Mouse (Mus musculus) forebrain, embryonic 13.5 days (tissue): Measurements from ENCODE around the gene Sox18. TPM values are rescaled to one million over a fixed set of nuclear protein-coding genes. Genes with fewer than 3 reads are reported as not detected.

Experiments
- ATAC-seq: fragments of 200-750 bp; cut with Nextera tagmentation; 2 replicates; pipeline ENCODE4 v1.8.0; 2017
- H3K27ac ChIP-seq: fragments of 300-500 bp; sonication (generic); 2 replicates; pipeline ENCODE4 v1.5.1; 2015; ENCODE audit warnings: inconsistent platforms, mild to moderate bottlenecking, moderate library complexity
- H3K27me3 ChIP-seq: fragments of 300-500 bp; sonication (generic); 2 replicates; pipeline ENCODE4 v1.6.1; 2015; ENCODE audit warnings: mild to moderate bottlenecking, inconsistent platforms
- H3K36me3 ChIP-seq: fragments of 300-500 bp; sonication (generic); 2 replicates; pipeline ENCODE4 v1.6.1; 2015; ENCODE audit warnings: mild to moderate bottlenecking, inconsistent platforms; ENCODE audit not compliant: poor library complexity, severe bottlenecking
- H3K4me1 ChIP-seq: fragments of 300-500 bp; sonication (generic); 2 replicates; pipeline ENCODE4 v1.6.1; 2015; ENCODE audit warnings: inconsistent platforms
- H3K4me2 ChIP-seq: fragments of 300-500 bp; sonication (generic); 2 replicates; pipeline ENCODE4 v1.6.1; 2015; ENCODE audit warnings: inconsistent platforms, mild to moderate bottlenecking, moderate library complexity
- H3K4me3 ChIP-seq: fragments of 300-500 bp; sonication (generic); 2 replicates; pipeline ENCODE4 v1.5.1; 2015; ENCODE audit warnings: mild to moderate bottlenecking, inconsistent platforms
- H3K9ac ChIP-seq: fragments of 300-500 bp; sonication (generic); 2 replicates; pipeline ENCODE4 v1.6.1; 2015; ENCODE audit warnings: mild to moderate bottlenecking, inconsistent platforms
- H3K9me3 ChIP-seq: fragments of 300-500 bp; sonication (generic); replicated peaks from 2 replicates; pipeline ENCODE4 v1.6.1; 2016; ENCODE audit warnings: inconsistent platforms
- WGBS: fragments of 180-500 bp; shearing (Covaris S2); methylation state at CpG from one replicate; pipeline ENCODE4 v1.1.7; 2015; 5-methylcytosine and 5-hydroxymethylcytosine counted together
- polyA plus RNA-seq: library from polyadenylated mRNA; unstranded; fragments of >200 nt; fragmentation: Nextera tagmentation; extraction: Ambion mirVana; gene quantifications from 2 replicates; pipeline ENCODE4 v1.2.1, GENCODE M21; 2015

Gene Sox18
- polyA plus RNA-seq, 1 experiment from 2014 or later = 11.6 TPM

DNA sequence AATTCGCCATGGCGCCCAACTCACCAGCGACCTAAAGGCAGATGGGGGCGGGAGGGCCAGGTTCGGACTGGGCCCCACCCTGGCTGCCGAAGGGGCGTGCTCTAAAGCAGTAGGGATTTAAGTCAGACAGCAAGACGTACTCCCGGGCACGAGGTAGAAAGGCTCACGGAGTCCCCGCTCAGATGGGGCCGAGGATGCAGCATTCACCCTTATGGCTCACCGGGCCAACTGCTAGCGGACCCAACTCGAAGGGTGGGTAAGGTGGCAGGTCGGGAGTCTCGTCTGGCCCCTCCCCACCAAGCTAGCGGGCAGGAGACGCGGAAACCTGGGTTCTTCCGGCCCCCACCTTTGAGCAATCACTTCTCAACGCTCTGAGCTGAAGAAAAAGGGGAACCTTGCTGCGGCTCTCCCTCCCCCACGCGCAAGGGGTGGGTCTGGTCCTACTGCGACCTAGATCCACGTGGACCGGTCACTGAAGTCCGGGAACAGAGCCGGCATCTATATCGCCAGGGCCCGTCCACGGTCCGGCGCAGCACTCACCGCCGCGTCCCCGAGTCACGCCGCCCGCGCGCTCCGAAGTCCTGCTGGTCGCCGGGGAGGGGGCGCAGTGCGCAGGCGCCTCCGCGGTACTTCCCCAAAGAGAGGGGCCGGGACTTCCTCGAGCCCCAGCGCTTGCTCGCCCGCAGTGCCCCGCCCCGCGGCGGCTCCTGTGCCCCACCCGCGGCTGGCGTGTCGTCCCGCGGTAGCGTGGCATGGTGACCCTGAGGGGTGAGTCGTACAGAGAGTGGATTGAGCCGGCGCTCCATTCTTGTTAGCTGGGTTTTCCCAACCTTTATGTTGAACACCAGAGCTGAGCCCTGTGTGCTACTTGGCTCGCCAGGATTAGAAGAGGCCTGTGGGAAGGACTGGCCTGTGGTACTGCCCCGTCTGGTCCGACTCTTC, 22.2 kb upstream of the Sox18 start, which contains the start of gene Rgs19:
Rgs19 (minus strand) TSS at position 639 of the 942 bp plus-strand sequence.
- peak within 1 kb of the TSS; percentile 81 for H3K4me2 ChIP-seq
- peak; percentile 89 for ATAC-seq
- H3K27me3 ChIP-seq = peaks cover 2% of the 10 kb centered on the region; the same call in 1 of the 2 replicates
- peak within 1 kb of the TSS; percentile 70 for H3K4me3 ChIP-seq
- H3K4me1 ChIP-seq = peaks cover 17% of the 10 kb centered on the region
- peaks cover 15% of the 10 kb centered on the region for H3K36me3 ChIP-seq
- H3K9me3 ChIP-seq = no peaks in the 10 kb centered on the region
- peak within 1 kb of the TSS; percentile 85 for H3K9ac ChIP-seq
- H3K27ac ChIP-seq = peak within 1 kb of the TSS; percentile 57; the same call in 1 of the 2 replicates
- under 1% methylated on average over 70 of the region's 75 CpGs for WGBS

DNA sequence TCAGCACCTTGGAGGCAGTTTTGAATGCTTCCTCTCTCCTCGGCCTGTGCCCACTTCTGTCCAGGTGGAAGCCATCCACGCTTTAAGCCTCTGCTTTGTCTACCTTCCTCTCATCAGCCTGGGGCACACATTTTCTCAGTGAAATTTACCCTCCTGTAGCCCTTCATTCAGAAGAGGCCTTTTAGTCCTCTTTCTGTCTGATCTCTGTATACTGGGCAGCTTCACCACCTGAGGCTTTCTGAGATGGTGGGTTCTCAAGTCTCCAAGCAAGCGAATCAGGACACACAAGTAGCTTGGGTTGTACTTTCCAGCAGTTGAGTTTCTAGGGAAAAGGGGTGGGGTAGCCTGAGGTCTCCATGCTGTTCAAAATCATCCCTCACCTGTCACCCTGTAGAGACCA, 20.9 kb upstream of the Sox18 start:
- Histone ChIP-seq H3K9me3 (no peaks in the 10 kb centered on the region), H3K4me3 (peak overlapping the region; percentile 70; the same call in 1 of the 2 replicates), H3K27ac (no peak overlapping the region), H3K4me1 (peaks cover 17% of the 10 kb centered on the region), H3K9ac (no peak overlapping the region), H3K4me2 (peak overlapping the region; percentile 81), H3K27me3 (peaks cover 2% of the 10 kb centered on the region; the same call in 1 of the 2 replicates), H3K36me3 (peaks cover 27% of the 10 kb centered on the region)
- no peak for ATAC-seq
- 86% methylated on average over 3 of the region's 3 CpGs for WGBS

GRCm38 (mm10) chr2:181691571-181691970, 20.1 kb upstream of the Sox18 start:
- Histone ChIP-seq H3K9me3 (no peaks in the 10 kb centered on the region), H3K4me2 (no peak overlapping the region), H3K9ac (no peak overlapping the region), H3K4me3 (no peak overlapping the region), H3K27me3 (peaks cover 2% of the 10 kb centered on the region; the same call in 1 of the 2 replicates), H3K36me3 (peaks cover 34% of the 10 kb centered on the region), H3K4me1 (peaks cover 17% of the 10 kb centered on the region), H3K27ac (no peak overlapping the region)
- ATAC-seq = no peak
- WGBS = 89% methylated on average over 4 of the region's 4 CpGs

DNA sequence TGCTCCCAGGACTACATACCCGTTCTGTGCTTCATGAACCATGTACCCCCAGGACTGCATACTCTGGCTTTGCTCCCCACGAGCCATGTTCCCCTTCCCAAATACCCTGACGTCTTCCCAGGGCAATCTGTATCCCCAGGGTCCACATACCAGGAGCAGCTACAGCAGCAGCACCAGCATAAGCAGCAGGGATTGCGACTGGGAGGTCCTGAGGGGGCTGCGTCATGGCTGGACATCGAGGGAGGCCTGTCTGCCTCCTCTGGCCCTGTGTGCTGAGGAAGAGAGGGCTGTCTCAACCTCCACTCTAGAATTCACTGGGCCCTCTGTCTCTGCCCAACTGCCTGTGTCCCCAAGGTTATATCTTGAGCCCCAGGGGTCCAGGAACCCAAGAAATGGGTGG, 19.6 kb upstream of the Sox18 start:
- H3K9me3 ChIP-seq = no peaks in the 10 kb centered on the region
- no peak overlapping the region for H3K4me2 ChIP-seq
- WGBS = 87% methylated on average over 6 of the region's 6 CpGs
- no peak overlapping the region for H3K9ac ChIP-seq
- H3K4me1 ChIP-seq = peaks cover 17% of the 10 kb centered on the region
- H3K36me3 ChIP-seq = peaks cover 39% of the 10 kb centered on the region
- no peak for ATAC-seq
- H3K27me3 ChIP-seq = peaks cover 2% of the 10 kb centered on the region; the same call in 1 of the 2 replicates
- H3K27ac ChIP-seq = no peak overlapping the region
- H3K4me3 ChIP-seq = no peak overlapping the region

- peaks cover 48% of the 10 kb centered on the region for H3K36me3 ChIP-seq
- H3K4me2 ChIP-seq = no peak overlapping the region
- no peaks in the 10 kb centered on the region for H3K9me3 ChIP-seq
- 89% methylated on average over 10 of the region's 10 CpGs for WGBS
- H3K4me1 ChIP-seq = peaks cover 17% of the 10 kb centered on the region
- H3K9ac ChIP-seq = no peak overlapping the region
- H3K27me3 ChIP-seq = no peaks in the 10 kb centered on the region
- no peak for ATAC-seq
- no peak overlapping the region for H3K27ac ChIP-seq
- no peak overlapping the region for H3K4me3 ChIP-seq
Measured at GRCm38 (mm10) chr2:181689466-181690160, 18.2 kb upstream of the Sox18 start.

DNA sequence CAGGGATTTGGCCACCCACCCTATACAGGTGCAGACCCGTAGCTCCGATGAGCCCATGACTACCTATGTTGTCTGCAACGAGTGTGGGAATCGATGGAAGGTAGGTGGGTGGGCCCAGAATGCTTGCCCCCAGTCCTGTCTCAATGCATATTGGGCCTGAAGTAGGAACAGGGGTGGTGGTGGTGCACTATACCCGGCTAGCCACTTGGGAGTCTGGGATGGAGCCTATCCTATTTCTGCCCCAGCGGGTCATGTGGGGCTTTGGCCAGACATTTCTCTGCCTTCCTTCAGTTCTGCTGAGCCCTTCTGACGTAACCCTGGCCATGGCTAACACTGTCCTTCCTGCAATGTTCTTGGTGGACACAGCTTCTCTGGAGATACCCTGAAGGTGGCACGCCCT, 16.1 kb upstream of the Sox18 start:
- Histone ChIP-seq H3K9me3 (no peaks in the 10 kb centered on the region), H3K36me3 (peaks cover 48% of the 10 kb centered on the region), H3K9ac (no peak overlapping the region), H3K27ac (no peak overlapping the region), H3K27me3 (no peaks in the 10 kb centered on the region), H3K4me1 (peaks cover 6% of the 10 kb centered on the region), H3K4me3 (no peak overlapping the region), H3K4me2 (no peak overlapping the region)
- 96% methylated on average over 8 of the region's 8 CpGs for WGBS
- no peak for ATAC-seq

- Histone ChIP-seq H3K27ac (no peak overlapping the region), H3K4me1 (peaks cover 13% of the 10 kb centered on the region), H3K27me3 (no peaks in the 10 kb centered on the region), H3K4me2 (no peak overlapping the region), H3K9ac (no peak overlapping the region), H3K36me3 (peaks cover 45% of the 10 kb centered on the region), H3K9me3 (no peaks in the 10 kb centered on the region), H3K4me3 (no peak overlapping the region)
- no peak for ATAC-seq
- WGBS = 93% methylated on average over 4 of the region's 4 CpGs
Measured at GRCm38 (mm10) chr2:181685686-181686085, 14.2 kb upstream of the Sox18 start.

DNA sequence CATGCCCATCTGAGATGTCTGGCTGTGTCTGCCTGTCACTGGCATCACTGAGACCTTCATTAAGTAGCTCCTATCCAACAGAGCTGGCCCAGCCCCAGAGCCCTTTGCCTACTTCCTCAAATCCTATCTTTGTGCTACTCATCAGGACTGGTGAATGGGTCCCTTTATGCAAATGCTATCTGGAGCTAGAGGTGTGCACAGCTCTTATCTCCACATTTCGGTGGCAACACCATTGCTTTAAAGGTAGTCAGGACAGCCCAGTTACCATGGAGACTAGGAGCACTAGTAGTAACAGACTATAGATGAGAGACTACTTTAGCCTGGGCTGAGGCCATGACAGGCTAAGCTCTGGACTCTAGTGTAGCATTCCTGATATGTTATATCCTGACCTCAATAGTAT, 13.3 kb upstream of the Sox18 start:
- Histone ChIP-seq H3K4me1 (peaks cover 18% of the 10 kb centered on the region), H3K4me2 (no peak overlapping the region), H3K27ac (no peak overlapping the region), H3K27me3 (no peaks in the 10 kb centered on the region), H3K9ac (no peak overlapping the region), H3K4me3 (no peak overlapping the region), H3K36me3 (peaks cover 43% of the 10 kb centered on the region), H3K9me3 (no peaks in the 10 kb centered on the region)
- ATAC-seq = no peak
- WGBS = 94% methylated on average over 1 of the region's 1 CpGs

DNA sequence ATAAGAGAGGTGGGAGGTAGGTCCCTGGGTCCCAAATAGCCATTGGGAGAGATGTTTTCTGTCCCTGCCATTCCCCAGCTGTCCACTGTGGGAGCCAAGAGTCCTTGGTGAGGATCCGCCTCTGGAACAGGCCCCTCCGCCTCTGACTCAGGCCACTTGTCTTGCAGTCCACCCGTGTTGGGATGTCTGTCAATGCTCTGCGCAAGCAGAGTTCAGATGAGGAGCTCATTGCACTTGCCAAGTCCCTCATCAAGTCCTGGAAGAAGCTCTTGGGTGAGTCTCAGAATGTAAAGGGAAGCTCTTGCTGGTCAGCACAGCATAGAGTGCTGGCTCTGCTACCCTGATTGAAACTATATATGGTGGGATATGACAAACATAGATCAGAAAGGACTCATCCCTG, 11.9 kb upstream of the Sox18 start:
- H3K36me3 ChIP-seq = peaks cover 31% of the 10 kb centered on the region
- no peak overlapping the region for H3K4me3 ChIP-seq
- 64% methylated on average over 4 of the region's 4 CpGs for WGBS
- no peaks in the 10 kb centered on the region for H3K27me3 ChIP-seq
- no peaks in the 10 kb centered on the region for H3K9me3 ChIP-seq
- no peak overlapping the region for H3K27ac ChIP-seq
- peaks cover 22% of the 10 kb centered on the region for H3K4me1 ChIP-seq
- no peak overlapping the region for H3K4me2 ChIP-seq
- H3K9ac ChIP-seq = no peak overlapping the region
- ATAC-seq = no peak

DNA sequence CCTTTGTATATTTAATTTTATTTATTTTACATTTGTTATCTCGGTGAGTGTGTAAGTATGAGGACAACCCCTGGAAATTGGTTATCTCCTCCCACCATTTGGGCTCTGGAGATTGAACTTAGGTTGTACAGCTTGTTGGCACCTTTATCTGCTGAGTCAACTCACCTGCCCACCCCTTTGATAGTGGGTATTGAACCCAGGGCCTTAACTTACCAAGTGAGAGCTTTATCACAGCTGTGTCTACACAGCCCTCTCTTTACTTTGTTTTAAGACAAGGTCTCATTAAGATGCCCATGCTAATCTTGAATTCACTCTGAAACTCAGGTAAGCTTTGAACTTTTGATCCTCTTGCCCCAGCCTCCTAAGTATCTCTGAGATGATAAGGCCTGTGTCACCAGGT, 10.5 kb upstream of the Sox18 start:
- no peaks in the 10 kb centered on the region for H3K27me3 ChIP-seq
- no peak overlapping the region for H3K9ac ChIP-seq
- H3K4me3 ChIP-seq = no peak overlapping the region
- H3K4me1 ChIP-seq = peaks cover 22% of the 10 kb centered on the region
- no peak overlapping the region for H3K27ac ChIP-seq
- no peak for ATAC-seq
- WGBS = 100% methylated on average over 1 of the region's 1 CpGs
- no peaks in the 10 kb centered on the region for H3K9me3 ChIP-seq
- H3K4me2 ChIP-seq = no peak overlapping the region
- H3K36me3 ChIP-seq = peaks cover 17% of the 10 kb centered on the region

GRCm38 (mm10) chr2:181680716-181681117, 9.3 kb upstream of the Sox18 start:
- Histone ChIP-seq H3K9ac (peak overlapping the region; percentile 92), H3K9me3 (no peaks in the 10 kb centered on the region), H3K4me1 (peaks cover 30% of the 10 kb centered on the region), H3K27ac (no peak overlapping the region), H3K4me3 (peak overlapping the region; percentile 63), H3K36me3 (peaks cover 5% of the 10 kb centered on the region; the same call in 1 of the 2 replicates), H3K27me3 (no peaks in the 10 kb centered on the region), H3K4me2 (peak overlapping the region; percentile 85)
- peak; percentile 30 for ATAC-seq
- WGBS = 21% methylated on average over 7 of the region's 7 CpGs
